Mouse (Mus musculus) urinary bladder, postnatal 36 days (tissue): Measurements from ENCODE around the gene Cdh15.

Experiments
- DNase-seq, 2 experiments: peaks; one replicate each; pipeline ENCODE4 v3.0.0; 2022; ENCODE audit warnings: low spot score in 2 of 2, mixed read lengths in 1 of 2

Cdh15 gene

GRCm38 (mm10) chr8:122847829-122848561, at the start of gene Cdh15:
Gene Cdh15 (plus strand): TSS chr8:122847966.
- DNase-seq: no peak

- no peak for DNase-seq
Measured at GRCm38 (mm10) chr8:122803906-122804761, 43.6 kb upstream of the Cdh15 start.

DNA sequence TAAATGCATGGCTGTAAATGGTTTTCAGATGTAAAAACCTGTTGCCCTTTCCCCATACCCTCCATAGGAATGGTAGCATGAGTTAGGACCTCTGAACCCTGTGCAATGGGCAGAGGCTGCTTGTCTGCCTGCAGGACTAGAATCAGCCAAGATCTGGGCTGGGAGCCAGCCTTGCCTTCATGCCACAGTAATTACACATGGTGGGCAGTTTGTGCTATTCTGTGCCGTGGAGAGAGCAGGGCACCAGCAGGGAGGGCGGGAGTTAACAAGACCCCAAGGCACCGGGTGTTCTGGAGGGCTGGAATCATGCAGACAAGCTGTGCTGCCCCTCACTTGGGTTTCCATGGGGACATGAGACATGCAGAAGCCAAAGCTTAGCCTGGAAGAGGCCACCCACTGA, 42.4 kb upstream of the Cdh15 start:
- DNase-seq: no peak

DNA sequence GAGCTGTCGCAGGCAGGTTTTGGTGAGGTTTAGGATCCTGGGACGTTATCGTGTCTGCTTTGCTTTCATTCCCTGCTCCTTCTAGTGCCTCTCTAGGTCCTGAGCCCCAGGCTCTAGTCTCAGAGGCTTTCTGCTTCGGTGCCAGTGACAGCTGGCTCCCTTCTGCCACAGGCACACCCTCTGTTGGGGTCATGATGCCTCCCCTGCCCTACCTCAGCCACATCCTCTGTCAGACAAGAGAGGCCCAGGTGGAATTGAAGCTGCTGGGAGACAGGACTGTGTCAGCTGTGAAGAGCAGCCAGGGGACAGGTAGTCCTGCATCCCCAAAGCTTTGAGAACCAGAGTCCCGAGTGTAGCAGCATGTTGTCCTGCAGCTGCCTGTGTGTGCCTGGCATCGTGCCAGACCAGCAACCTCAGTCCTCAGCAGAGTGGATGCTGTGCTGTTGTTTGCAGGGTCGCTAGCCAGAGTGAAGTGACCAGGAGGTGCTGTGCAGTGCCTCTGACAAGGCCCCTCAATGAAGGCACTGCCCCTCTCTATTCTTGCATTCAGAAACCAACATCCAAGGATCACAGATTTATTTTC, 40.7 kb upstream of the Cdh15 start:
- DNase-seq: no peak

- peak in 1 of 2 experiments; percentile 63 for DNase-seq
Measured at GRCm38 (mm10) chr8:122807907-122808306, 39.9 kb upstream of the Cdh15 start.

GRCm38 (mm10) chr8:122810376-122810775, 37.4 kb upstream of the Cdh15 start:
- DNase-seq: no peak

DNA sequence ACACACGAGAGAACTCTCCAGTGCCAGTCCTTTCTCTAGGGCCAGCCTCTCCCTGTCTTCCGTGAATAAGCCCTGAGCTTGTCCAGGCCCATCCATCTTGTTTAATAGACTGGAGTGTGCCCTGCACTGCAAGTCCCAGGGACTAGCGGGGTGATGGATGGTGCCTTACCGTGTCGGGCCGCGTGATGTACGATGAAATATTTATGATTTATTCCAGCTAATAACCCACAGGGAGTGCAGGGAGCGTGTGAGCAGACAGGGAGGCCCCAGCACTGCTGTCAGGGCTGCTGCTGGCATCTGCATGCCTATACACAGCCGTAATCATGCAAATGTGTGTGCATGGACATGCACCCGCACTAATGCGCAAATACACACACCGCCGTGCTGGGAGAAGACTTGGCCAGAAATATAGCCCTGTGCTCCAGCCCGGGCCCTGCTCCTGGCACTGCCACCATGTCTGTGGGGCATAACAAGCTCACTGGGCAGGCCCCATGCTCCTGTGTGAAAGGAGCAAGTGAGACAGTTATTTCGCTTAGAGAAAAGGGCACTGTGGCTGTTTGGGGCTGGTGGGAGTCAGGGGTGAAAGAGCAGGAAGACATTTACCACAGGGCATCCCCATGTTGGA, 35.8 kb upstream of the Cdh15 start:
- no peak for DNase-seq

GRCm38 (mm10) chr8:122812610-122813250, 35.0 kb upstream of the Cdh15 start:
- DNase-seq: no peak

GRCm38 (mm10) chr8:122814608-122815007, 33.2 kb upstream of the Cdh15 start:
- no peak for DNase-seq

- no peak for DNase-seq
Measured at GRCm38 (mm10) chr8:122816965-122817364, 30.8 kb upstream of the Cdh15 start.

DNA sequence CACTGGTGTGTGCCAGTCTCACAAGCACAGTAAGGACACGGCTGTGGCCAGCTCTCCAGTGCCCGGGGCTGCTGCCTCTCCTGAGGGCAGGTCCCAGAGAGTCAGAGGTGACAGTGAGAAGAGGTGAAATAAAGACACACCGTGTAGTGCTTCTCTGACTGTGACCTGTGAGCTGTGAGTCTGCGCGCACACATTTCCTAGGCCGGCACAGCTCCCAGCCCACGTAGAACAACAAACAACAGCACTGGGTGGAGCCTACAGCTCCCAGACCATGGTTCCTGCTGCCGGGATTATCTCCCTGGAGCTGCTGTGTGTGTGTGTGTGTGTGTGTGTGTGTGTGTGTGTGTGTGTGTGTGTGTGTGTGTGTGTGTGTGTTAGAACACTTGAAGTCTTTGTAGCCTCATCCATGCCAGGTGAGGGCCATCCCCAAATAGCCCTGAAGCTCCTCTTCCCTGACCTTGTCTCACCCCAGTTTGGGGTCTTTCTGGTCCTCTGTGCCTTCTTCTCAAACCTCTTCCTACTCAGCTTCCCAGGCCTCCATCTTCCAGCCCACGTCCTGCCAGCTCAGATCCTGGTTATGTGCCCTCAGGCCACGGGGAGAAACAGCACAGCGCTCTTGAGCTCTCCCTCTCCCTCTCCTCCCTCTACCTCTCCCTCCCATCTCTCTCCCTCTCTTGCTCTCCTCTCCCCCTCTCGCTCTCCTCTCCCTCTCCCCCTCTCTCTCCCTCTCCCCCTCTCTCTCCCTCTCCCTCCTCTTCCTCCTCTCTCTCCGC, 29.9 kb upstream of the Cdh15 start:
- DNase-seq: no peak

DNA sequence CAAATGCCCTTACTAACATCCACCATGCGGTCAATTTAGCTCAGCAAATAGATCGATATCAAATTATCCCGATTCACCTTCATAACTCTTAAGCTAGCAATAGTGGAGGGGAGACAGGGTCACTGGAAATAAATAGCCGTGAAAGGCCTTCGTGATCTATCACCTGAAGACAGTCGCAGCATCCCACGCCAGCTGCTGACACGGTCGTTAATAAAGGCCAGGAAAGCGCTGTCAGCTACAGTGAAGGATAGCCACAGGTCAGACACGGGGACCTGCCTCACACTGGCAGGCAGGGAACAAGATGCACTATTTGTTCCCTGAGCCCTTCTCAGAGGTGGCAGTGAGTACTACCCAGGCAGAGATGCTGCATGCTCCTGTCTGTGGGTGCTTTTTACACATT, 28.0 kb upstream of the Cdh15 start:
- DNase-seq: no peak

GRCm38 (mm10) chr8:122824571-122824970, 23.2 kb upstream of the Cdh15 start:
- no peak for DNase-seq

DNA sequence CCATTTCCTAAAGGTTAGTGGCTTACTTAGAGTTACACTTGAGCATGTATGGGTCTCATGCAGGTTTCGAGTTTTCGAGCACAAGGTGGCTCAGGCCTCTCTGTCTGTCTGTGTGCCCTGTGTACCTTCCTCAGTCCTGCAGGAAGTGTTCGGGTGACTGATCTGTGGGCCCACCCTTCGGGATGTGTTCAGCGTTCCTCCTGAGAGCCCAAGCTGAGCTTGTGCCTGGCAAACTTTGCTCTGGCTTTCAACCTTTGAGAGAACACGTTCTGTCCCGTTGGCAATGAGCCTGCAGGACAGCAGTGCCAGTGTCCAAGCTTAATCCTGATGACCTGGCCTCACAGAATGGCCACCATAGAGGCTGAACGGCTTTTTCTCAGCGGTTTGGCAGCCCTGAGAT, 22.8 kb upstream of the Cdh15 start:
- no peak for DNase-seq

DNA sequence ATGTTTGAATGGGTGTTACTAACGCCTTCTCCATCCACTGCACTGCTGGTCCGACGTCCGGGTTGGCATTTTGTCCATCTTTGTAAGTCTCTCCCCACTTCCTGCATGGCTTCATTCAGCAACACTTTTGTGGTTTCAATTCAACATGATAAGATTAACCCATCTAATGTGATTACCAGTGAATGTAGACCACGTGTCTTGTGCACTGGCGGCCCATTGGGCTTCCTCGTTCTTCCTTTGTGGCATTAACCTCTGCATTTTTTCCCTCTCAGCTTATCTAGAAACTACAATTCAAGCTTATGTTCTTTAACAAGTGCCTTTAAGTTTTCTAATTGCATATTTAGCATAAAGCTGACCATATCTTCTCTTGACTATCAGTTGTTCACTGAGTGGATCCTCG, 22.4 kb upstream of the Cdh15 start:
- no peak for DNase-seq

DNA sequence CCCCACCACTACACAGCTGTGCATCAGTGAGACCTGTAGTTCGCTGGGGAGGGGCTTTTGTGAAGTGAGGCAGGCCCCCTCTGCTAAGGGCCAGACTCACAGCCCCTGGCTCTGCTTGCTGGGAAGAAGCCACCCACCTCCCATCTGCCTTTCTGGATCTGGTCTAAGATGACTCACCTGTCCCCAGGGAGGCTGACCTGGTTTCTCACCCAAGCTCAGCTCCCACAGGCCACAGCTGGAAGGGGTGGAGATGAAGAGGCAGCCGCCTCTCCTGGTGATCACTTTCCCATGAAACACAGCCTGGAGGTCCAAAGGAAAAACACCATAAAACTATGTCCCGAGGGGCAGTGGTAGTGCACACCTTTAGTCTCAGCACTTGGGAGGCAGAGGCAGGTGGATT, 18.4 kb upstream of the Cdh15 start:
- DNase-seq: no peak

GRCm38 (mm10) chr8:122830349-122831061, 17.3 kb upstream of the Cdh15 start:
- DNase-seq: peak; percentile 88 to 92

- no peak for DNase-seq
Measured at GRCm38 (mm10) chr8:122834416-122834815, 13.3 kb upstream of the Cdh15 start.

DNA sequence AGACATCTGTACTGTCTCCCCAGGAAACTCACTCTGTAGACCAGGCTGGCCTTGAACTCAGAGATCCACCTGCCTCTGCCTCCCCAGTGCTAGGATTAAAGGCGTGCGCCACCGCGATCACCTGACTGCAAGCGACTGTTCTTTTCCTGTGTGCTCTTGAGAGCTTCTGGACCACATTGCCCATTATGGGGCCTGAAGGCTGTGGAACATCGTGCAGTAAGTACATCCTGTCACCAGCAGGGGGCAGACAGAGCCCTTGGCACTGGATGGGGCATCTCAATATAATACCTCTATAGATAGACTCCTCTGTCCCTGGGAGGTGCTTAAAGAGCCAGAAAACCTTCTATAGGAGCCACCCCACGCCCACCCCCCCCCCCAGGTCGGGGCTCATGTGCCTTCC, 12.8 kb upstream of the Cdh15 start:
- DNase-seq: peak; percentile 67 to 76

DNA sequence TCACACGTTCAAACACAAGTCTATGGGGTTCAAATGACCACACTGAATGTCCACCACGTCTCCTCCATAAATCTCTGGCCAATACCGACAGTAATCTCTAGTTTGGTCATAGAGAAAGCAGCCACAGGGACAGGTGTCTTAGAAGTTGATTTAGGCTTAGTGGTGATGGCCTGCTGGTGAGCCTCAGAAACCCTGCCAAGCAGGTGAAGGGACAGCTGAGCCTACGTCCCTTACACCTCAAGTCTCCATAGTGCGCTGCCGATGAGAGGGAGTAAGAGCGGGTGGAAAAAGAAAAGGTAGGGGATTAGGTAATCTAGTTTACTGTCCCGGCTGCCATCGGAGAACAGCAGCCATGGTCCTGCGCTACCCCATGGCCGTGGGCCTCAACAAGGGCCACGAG, 11.6 kb upstream of the Cdh15 start:
- DNase-seq: no peak
